Mouse (Mus musculus) retina, postnatal 7 days (tissue): ENCODE data around the gene Cacnb2.
"Not testable (repeated sequence)": the region's sequence is repeated elsewhere in the genome, so short reads cannot be mapped to it uniquely, and the experiment has no call there.

Source experiments
- DNase-seq: peaks from one replicate; pipeline ENCODE4 v3.0.0-alpha.2; 2012; ENCODE audit warnings: low read depth, low spot score

Cacnb2 gene

GRCm38 (mm10) chr2:14656673-14657072 lies 53.8 kb downstream of the Cacnb2 start:
- DNase-seq: no peak

GRCm38 (mm10) chr2:14657205-14657844 lies 54.4 kb downstream of the Cacnb2 start:
- no peak for DNase-seq

- no peak for DNase-seq
These were observed 62.3 kb downstream of the Cacnb2 start for GRCm38 (mm10) chr2:14665213-14665612.

DNA sequence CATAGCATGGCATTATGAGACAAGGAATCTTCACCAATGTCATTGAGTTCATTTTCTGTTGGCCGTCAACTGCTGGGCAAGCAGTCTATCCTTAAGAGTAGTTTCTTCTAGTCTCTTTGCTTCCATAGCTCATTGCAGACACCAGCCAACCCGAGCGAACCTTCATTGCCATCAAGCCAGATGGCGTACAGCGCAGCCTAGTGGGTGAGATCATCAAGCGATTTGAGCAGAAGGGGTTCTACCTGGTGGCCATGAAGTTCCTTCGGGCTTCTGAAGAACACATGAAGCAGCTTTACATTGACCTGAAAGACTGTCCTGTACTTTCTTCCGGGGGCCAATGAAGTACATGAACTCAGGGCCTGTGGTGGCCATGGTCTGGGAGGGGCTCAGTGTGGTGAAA lies 69.2 kb downstream of the Cacnb2 start:
- no peak for DNase-seq

DNA sequence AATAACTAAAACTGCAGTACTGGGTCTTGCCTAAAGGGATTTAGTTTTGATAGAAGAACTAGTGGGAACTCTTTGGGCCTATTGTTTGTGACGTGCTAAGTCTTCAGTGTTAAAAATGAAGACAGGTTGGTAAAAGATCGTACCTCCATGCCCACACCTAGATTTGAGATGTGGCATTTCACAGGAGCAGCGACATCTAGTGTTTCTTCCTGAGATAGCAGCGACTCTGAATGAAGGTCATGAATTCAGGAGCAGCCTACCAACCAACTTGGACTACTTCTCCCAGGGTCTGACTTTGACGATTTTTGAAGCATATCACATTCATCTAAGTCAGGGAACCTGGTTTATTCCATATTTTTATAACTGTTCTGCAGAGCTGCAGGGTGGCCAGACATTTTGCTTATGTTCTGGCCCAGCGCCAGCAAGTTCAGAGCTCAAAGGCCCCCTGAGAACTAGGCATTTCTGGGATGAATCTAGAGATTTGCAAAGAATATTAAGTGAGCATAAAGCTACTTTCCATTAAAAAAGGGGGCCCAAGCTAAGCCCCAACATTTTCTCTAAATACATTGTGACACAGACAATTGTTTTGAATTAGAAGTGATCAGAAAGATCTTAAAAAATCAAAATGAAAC lies 74.1 kb downstream of the Cacnb2 start:
- peak; percentile 19 for DNase-seq

GRCm38 (mm10) chr2:14684231-14684630 lies 81.3 kb downstream of the Cacnb2 start:
- DNase-seq: no peak

DNA sequence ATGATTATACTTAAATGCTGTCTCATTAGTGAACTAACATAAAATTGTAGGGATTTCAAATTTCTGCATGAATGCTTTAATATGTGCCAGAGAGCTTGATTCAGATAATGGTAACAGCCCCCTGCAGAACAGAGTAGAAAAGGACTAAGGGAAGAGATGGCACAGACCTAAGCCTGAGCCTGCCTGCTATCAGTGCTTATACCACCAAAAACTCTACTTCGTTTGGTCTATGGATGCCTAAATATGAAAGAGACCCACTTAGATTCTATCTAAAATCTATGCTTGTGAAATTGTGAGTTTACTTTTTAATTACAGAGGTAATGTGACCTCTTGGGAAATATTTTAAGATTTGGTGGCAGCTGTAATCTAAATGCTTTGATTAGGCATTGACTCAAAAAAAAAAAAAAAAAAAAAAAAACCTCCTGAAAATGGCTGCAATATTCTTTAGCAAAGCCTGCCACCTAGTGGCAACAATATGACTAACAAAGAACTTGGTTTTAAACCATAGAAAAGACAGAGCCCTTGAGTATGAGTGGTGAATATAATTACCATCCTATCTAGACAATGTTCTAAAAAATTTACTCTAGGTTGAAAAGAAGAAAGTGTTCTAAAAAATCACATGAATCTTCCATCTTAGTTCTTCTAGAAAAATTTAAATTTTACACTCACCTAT lies 100.2 kb downstream of the Cacnb2 start:
- peak; percentile 21 for DNase-seq

GRCm38 (mm10) chr2:14703676-14704075 lies 100.8 kb downstream of the Cacnb2 start:
- no peak for DNase-seq

DNA sequence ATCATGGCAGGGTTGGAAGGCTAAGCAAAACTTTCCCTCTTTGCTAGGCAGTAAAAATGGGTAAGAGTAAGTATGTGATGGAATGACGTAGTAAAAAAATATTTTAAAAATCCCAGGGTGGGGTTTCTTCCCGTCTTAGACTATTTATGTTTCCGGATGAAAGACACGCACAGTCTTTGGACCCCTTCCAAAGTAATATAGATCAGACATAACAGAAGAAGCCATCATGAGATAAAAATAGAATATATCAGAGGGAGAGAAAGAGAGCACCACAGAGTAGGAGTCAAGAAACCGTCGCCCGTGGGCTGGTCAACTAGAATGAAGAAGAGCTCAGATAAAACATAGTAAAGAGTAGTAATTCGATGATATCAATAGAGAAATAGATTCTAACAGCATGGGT lies 107.4 kb downstream of the Cacnb2 start:
- DNase-seq: no peak

- DNase-seq: peak; percentile 17
These were observed 108.9 kb downstream of the Cacnb2 start for GRCm38 (mm10) chr2:14711751-14712150.

- DNase-seq: no peak
These were observed 110.2 kb downstream of the Cacnb2 start for GRCm38 (mm10) chr2:14713049-14713448.

DNA sequence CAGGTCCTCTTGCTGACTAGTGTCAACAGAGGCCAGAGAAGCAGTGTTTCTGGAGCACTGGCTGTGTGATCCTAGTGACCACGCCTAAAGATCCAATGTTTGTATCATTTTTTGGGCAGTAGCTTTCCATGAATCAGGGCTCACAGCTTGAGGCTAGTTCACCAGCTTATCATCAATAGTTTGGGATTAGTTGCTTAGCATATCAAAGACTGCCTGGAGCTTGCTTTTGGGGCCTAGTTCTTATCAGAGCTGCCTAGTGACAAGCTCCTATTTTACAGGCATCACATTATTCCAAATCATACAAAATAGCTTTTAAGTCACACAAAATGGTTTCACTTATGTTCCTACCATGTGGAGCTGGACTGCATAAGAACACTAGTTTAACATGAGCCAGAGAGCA lies 113.8 kb downstream of the Cacnb2 start:
- DNase-seq: no peak

GRCm38 (mm10) chr2:14719119-14719718 lies 116.3 kb downstream of the Cacnb2 start:
- no peak for DNase-seq

GRCm38 (mm10) chr2:14725437-14725836 lies 122.5 kb downstream of the Cacnb2 start:
- no peak for DNase-seq

DNA sequence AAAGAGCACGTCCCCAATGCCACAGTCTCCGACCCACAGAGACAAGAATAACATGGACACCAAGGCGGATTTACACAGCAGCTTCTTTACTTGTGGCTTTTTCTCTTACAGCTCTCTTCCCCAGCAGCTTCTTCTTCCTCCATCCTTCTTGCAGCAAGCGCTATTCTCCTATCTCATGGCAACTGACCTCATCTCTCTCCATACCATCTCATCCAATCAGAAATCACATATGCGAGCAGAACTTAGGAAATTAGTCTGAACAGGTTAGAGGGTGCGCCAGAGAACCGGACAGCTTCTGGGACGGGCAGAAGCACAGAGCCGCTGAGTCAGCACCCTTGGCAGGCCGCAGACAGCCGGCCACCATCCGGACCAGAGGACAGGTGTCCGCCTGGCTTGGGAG lies 123.7 kb downstream of the Cacnb2 start:
- DNase-seq: not testable (repeated sequence)

GRCm38 (mm10) chr2:14738927-14739326 lies 136.0 kb downstream of the Cacnb2 start:
- DNase-seq: no peak

DNA sequence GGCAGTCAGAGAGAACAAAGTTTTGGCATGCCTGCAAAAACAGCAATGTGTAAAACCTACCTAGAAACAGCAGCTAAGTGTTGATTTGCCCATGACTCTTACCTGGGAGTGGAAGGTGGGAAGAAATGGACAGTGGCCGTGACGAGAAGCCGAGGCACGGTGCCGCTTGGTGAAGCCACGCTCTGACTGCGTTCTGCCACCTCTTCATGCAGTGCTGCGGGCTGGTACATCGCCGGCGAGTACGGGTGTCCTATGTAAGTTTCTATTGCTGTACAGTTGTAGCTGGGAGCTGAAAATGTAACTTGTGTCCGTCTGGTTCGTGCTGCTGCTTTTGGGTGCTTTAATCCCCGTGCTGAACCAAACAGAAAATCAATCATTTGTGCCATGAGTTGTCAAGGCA lies 136.6 kb downstream of the Cacnb2 start:
- no peak for DNase-seq

DNA sequence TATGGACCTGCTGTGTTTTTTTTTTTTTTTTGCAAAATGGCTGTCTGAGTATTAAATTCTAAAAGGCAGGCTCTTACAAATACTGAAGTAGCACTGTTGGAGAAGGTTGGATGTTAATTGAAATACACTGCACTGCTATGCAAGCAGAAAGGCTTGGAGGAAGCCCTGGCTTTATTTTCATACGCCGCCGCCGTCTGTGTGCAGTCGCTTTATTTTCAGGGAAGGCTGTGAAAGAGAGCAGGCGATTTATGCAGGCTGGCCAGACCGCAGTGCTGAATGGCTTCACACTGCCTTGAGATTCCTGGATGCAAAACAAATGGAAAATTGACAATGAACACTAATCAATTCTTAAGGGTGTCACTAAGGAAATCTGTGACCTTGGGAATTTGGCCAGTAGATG lies 137.5 kb downstream of the Cacnb2 start:
- no peak for DNase-seq

- DNase-seq: no peak
These were observed 141.9 kb downstream of the Cacnb2 start for GRCm38 (mm10) chr2:14744761-14745160.

GRCm38 (mm10) chr2:14762846-14763245 lies 160.0 kb downstream of the Cacnb2 start:
- DNase-seq: peak; percentile 61

DNA sequence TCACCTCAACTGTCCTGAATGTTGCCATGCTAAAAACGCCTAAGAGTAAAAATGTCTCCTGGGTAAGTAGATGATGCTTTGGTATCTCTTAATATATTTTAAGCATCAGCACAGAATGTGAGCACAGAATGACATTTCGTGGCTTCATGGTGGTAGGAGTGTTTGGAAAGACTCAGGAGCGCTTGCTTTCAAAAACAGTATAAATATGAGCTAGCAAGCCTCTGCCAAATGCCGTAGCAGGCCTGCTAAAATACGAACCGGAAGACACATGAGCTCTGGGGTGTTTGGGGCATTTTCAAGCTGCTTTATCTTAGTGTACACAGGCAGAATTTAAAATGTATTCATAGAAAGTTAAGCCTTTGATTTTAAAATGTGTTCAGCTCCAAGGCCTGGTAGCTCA lies 161.0 kb downstream of the Cacnb2 start:
- no peak for DNase-seq

GRCm38 (mm10) chr2:14769448-14769847 lies 166.6 kb downstream of the Cacnb2 start:
- DNase-seq: no peak

- DNase-seq: no peak
These were observed 167.7 kb downstream of the Cacnb2 start for GRCm38 (mm10) chr2:14770635-14771034.
